27 mouse cellular contexts compared by ENCODE assay signal in genomic region chr4:116215895-116216605, GRCm38 (mm10). TPM values are rescaled to one million over a fixed set of nuclear protein-coding genes. Genes with fewer than 3 reads are reported as not detected.
DNase-seq lines count a peak whose midpoint lies in the region; ATAC-seq and TF ChIP-seq lines count a peak whose summit lies in the region.
"Had no signal": no experiment of that assay in that cellular context is flagged by ENCODE, and none has a peak within 500 bp of the region (broad histone marks: within the 10 kb centered on the region; RNA-seq: fewer than 3 reads in every experiment).

No protein-coding gene starts in this region.

- no peaks in the 10 kb centered on the region for H3K9me3 ChIP-seq in heart, embryonic 15.5 days (replicated peaks)
- no peaks in the 10 kb centered on the region for H3K9me3 ChIP-seq in MEL (replicated peaks; ENCODE audit: insufficient read depth, low read length)
- H3K9me3 ChIP-seq: hindbrain, embryonic 13.5 days; limb, embryonic 12.5 days; liver, embryonic 12.5 days had no signal

- no peaks in the 10 kb centered on the region for H3K36me3 ChIP-seq in heart, embryonic 15.5 days
- peaks cover 0 to 16% of the 10 kb centered on the region in 2 experiments; a peak in 2 of 4 replicates for H3K36me3 ChIP-seq in MEL (ENCODE audit: control insufficient read depth in 1 of 2, insufficient read depth in 2 of 2, low read length in 2 of 2)
- H3K36me3 ChIP-seq: hindbrain, embryonic 13.5 days; limb, embryonic 12.5 days; liver, embryonic 12.5 days had no signal

- no peak overlapping the region for H3K4me2 ChIP-seq in heart, embryonic 15.5 days
- H3K4me2 ChIP-seq: hindbrain, embryonic 13.5 days; limb, embryonic 12.5 days; liver, embryonic 12.5 days; lung, embryonic 14.5 days; midbrain, embryonic 11.5 days had no signal

- H3K79me2 ChIP-seq in MEL (ENCODE audit: control insufficient read depth, insufficient read depth, low read length, poor library complexity) = peaks cover 4% of the 10 kb centered on the region; the same call in 1 of the 2 replicates

- 79% methylated on average over 2 of the region's 2 CpGs for WGBS in heart, embryonic 15.5 days

- no peak for TF ChIP-seq EP300 in MEL (IDR thresholded peaks at IDR 0.05; ENCODE audit: low read depth in 1 of 2, low read length in 2 of 2)

- no peak for ATAC-seq in heart, embryonic 15.5 days (replicated peaks; ENCODE audit: insufficient number of reproducible peaks, insufficient read depth, low FRiP score, low read depth)
- ATAC-seq: inflammation-experienced regulatory T-cells, adult 6 months; liver, embryonic 12.5 days had no signal

- intact Hi-C loops in heart, postnatal 14 days (cut with DNase I) = no loop called here

- H3K9ac ChIP-seq in heart, embryonic 15.5 days = no peak overlapping the region
- no peak overlapping the region for H3K9ac ChIP-seq in MEL (ENCODE audit: control insufficient read depth, low read depth, low read length, poor library complexity, severe bottlenecking)
- H3K9ac ChIP-seq: hindbrain, embryonic 13.5 days; limb, embryonic 12.5 days; liver, embryonic 12.5 days; lung, embryonic 14.5 days had no signal

- H3K4me1 ChIP-seq in heart, embryonic 15.5 days (replicated peaks) = peaks cover 14% of the 10 kb centered on the region
- H3K4me1 ChIP-seq in MEL (ENCODE audit: control insufficient read depth in 1 of 2, insufficient read depth in 2 of 2, low read length in 2 of 2) = peaks cover 7 to 8% of the 10 kb centered on the region in 2 experiments
- H3K4me1 ChIP-seq: limb, embryonic 12.5 days had no signal

- no peak for TF ChIP-seq POLR2A in MEL (IDR thresholded peaks at IDR 0.05; ENCODE audit: control insufficient read depth in 1 of 2, insufficient read depth in 1 of 2, low read depth in 1 of 2, low read length in 2 of 2, poor library complexity in 1 of 2)

- TF ChIP-seq CTCF in MEL (IDR thresholded peaks at IDR 0.05 in 2 of 3, conservative IDR thresholded peaks at IDR 0.05 in 1 of 3; ENCODE audit: control insufficient read depth in 1 of 3, insufficient read depth in 1 of 3, low read depth in 2 of 3, low read length in 3 of 3, poor library complexity in 1 of 3, severe bottlenecking in 1 of 3) = peak in 1 of 3 experiments; percentile 26; a peak in 1 of 6 replicates

- no peaks in the 10 kb centered on the region for H3K27me3 ChIP-seq in heart, embryonic 15.5 days
- H3K27me3 ChIP-seq in MEL (ENCODE audit: control insufficient read depth in 1 of 2, insufficient read depth in 2 of 2, low read length in 2 of 2) = no peaks in the 10 kb centered on the region
- H3K27me3 ChIP-seq: hindbrain, embryonic 13.5 days; limb, embryonic 12.5 days had no signal

- H3K27ac ChIP-seq in heart, embryonic 15.5 days = 0 out of 2 replicates have a peak overlapping the region, but pooled peaks have one; percentile 11
- H3K27ac ChIP-seq in MEL (ENCODE audit: control insufficient read depth, low read depth, low read length) = no peak overlapping the region
- H3K27ac ChIP-seq: hindbrain, embryonic 13.5 days; limb, embryonic 12.5 days; liver, embryonic 12.5 days had no signal

- no peak for TF ChIP-seq RAD21 in MEL (IDR thresholded peaks at IDR 0.05; ENCODE audit: low read depth, low read length)

- DNase-seq in heart, postnatal 14 days = no peak
- DNase-seq in MEL (ENCODE audit: low read depth, low spot score) (no peak), MN1 (ENCODE audit: low spot score) (no peak)
- peak; percentile 85 for DNase-seq in cerebellum, adult 11-12 months
- peak; percentile 46 to 65 for DNase-seq in cerebellum, postnatal 14 days
- no peak for DNase-seq in lung, postnatal 10 days
- DNase-seq: adrenal gland, adult 2 months; heart, adult 18-20 months; kidney, adult 8-10 months; kidney, postnatal 36 days; lung, embryonic 14.5 days; thymus, postnatal 14 days had no signal

- H3K4me3 ChIP-seq in heart, embryonic 15.5 days = no peak overlapping the region
- no peak overlapping the region for H3K4me3 ChIP-seq in MEL (ENCODE audit: control insufficient read depth in 1 of 2, insufficient read depth in 1 of 2, low read depth in 2 of 2, low read length in 2 of 2)
- H3K4me3 ChIP-seq: hindbrain, embryonic 13.5 days; limb, embryonic 12.5 days; liver, embryonic 12.5 days had no signal

TF ChIP-seq in MEL, 35 proteins besides CTCF, POLR2A, EP300 and RAD21:
- TF ChIP-seq ZNF384 (IDR thresholded peaks at IDR 0.05; ENCODE audit: low read depth, low read length) (peak; percentile 85), RCOR1 (IDR thresholded peaks at IDR 0.05; ENCODE audit: low read depth, low read length) (no peak), SMC3 (IDR thresholded peaks at IDR 0.05; ENCODE audit: low read depth, low read length) (peak; percentile 14; the same call in 1 of the 2 replicates)

RNA-seq across cellular contexts. Expression of gene Pik3r3, which starts 5.4 kb away (rescaled TPM):
- 9.9 and 10.8 TPM in 2 replicates for polyA plus RNA-seq in heart, embryonic 15.5 days (2015; fragmentation: Nextera tagmentation; extraction: Ambion mirVana)
- total RNA-seq in heart, postnatal 14 days (2021) = 10 to 100 TPM; 18.3 to 18.9 TPM
- 1.1 and 2.5 TPM in 2 replicates for total RNA-seq in MEL (2012; rRNA removed)
- 1 to 10 TPM in 1 of 2 experiments, not detected in 1; 2.1 TPM for polyA plus RNA-seq in MEL (2012; ENCODE audit: insufficient read depth in 1 of 2, insufficient read length in 2 of 2, low read depth in 1 of 2, low replicate concordance in 2 of 2, missing spikeins in 1 of 2)
- total RNA-seq: monocyte, adult 5-6 weeks had no signal

RNA-seq across cellular contexts. Expression of gene Gm49337, which starts 42.9 kb away (rescaled TPM):
- not detected in 2 replicates for polyA plus RNA-seq in heart, embryonic 15.5 days (2015; fragmentation: Nextera tagmentation; extraction: Ambion mirVana)
- 1 to 10 TPM; 1.1 to 3.7 TPM for total RNA-seq in heart, postnatal 14 days (2021)
- not detected in 2 replicates for total RNA-seq in MEL (2012; rRNA removed)
- polyA plus RNA-seq in MEL (2012; ENCODE audit: insufficient read depth in 1 of 2, insufficient read length in 2 of 2, low read depth in 1 of 2, low replicate concordance in 2 of 2, missing spikeins in 1 of 2) = not detected
- total RNA-seq: heart, adult 18-20 months; layer of hippocampus, postnatal 10 days had no signal
- polyA plus RNA-seq: adrenal gland, adult 2 months; C2C12; forebrain, embryonic 11.5 days; heart, postnatal 0 days; hindbrain, embryonic 13.5 days; inflammation-experienced regulatory T-cells, adult 6 months; limb, embryonic 12.5 days; liver, embryonic 12.5 days; lung, embryonic 14.5 days; midbrain, embryonic 11.5 days; neural tube, embryonic 11.5 days; testis, adult 2 months had no signal

RNA-seq across cellular contexts. Expression of gene 1700042G07Rik, which starts 42.9 kb away (rescaled TPM):
- polyA plus RNA-seq in heart, embryonic 15.5 days (2015; fragmentation: Nextera tagmentation; extraction: Ambion mirVana) = not detected in 2 replicates
- total RNA-seq in heart, postnatal 14 days (2021) = not detected
- total RNA-seq in MEL (2012; rRNA removed) = not detected in 2 replicates
- polyA plus RNA-seq in MEL (2012; ENCODE audit: insufficient read depth in 1 of 2, insufficient read length in 2 of 2, low read depth in 1 of 2, low replicate concordance in 2 of 2, missing spikeins in 1 of 2) = not detected
- total RNA-seq: adrenal gland, adult 2 months; gastrocnemius, adult 8-10 months; heart, adult 18-20 months; layer of hippocampus, postnatal 10 days; monocyte, adult 5-6 weeks had no signal
- polyA plus RNA-seq: adrenal gland, adult 2 months; C2C12; forebrain, embryonic 11.5 days; frontal cortex, adult 2 months; heart, postnatal 0 days; hindbrain, embryonic 13.5 days; inflammation-experienced regulatory T-cells, adult 6 months; limb, embryonic 12.5 days; liver, embryonic 12.5 days; lung, embryonic 14.5 days; midbrain, embryonic 11.5 days; neural tube, embryonic 11.5 days had no signal

RNA-seq across cellular contexts. Expression of gene Tspan1, which starts 48.6 kb away (rescaled TPM):
- 0.94 and 2.3 TPM in 2 replicates for polyA plus RNA-seq in heart, embryonic 15.5 days (2015; fragmentation: Nextera tagmentation; extraction: Ambion mirVana)
- total RNA-seq in heart, postnatal 14 days (2021) = under 1 TPM in 1 of 2 experiments, not detected in 1; 0.36 TPM
- 0.08 TPM in 1 of 2 replicates, not detected in the other for total RNA-seq in MEL (2012; rRNA removed)
- polyA plus RNA-seq in MEL (2012; ENCODE audit: insufficient read depth in 1 of 2, insufficient read length in 2 of 2, low read depth in 1 of 2, low replicate concordance in 2 of 2, missing spikeins in 1 of 2) = under 1 TPM in 1 of 2 experiments, not detected in 1; 0.03 TPM
- total RNA-seq: adrenal gland, adult 2 months; gastrocnemius, adult 8-10 months; monocyte, adult 5-6 weeks had no signal
- polyA plus RNA-seq: adrenal gland, adult 2 months; heart, postnatal 0 days; inflammation-experienced regulatory T-cells, adult 6 months; liver, embryonic 12.5 days; midbrain, embryonic 11.5 days had no signal

Comparison
In these comparisons a context has a peak if more than half of its experiments do, and no peak if none do; other contexts are left out.
1. DNase-seq: peak in cerebellum, adult 11-12 months (single experiment) and cerebellum, postnatal 14 days (2 of 2); none in heart, postnatal 14 days (0 of 2), MEL (single experiment), MN1 (single experiment) and lung, postnatal 10 days (single experiment).